Mouse (Mus musculus) right cerebral cortex, adult 18-20 months (tissue): ENCODE measurements around the gene Polr2i.
"Not testable (repeated sequence)": the region's sequence is repeated elsewhere in the genome, so short reads cannot be mapped to it uniquely, and the experiment has no call there.

Experiments used
- DNase-seq: peaks from one replicate; pipeline ENCODE4 v3.0.0; 2022; ENCODE audit warnings: mixed read lengths

The Polr2i gene

GRCm38 (mm10) chr7:30231669-30232454 lies at the start of gene Polr2i, which contains the start of gene Tbcb:
TSS of gene Polr2i (plus strand) at chr7:30231948.
TSS of gene Tbcb (minus strand) at chr7:30232272.
- DNase-seq = peak; percentile 99

DNA sequence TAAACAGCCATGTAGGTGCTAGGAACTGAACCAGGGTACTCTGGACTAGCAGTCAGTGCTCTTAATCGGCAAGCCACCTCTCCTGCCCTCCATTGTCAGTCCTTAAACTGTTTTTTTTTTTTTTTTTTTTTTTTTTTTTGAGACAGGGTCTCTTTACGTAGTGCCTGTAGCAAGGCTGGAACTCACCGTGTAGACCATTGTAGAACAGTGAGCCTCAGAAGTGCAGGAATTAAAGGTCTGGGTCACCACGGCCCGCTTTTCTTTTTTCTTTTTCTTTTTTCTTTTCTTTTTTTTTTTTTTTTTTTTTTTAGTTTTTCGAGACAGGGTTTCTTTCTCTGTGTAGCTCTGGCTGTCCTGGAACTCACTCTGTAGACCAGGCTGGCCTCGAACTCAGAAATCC lies 48.6 kb upstream of the Polr2i start:
- not testable (repeated sequence) for DNase-seq

- DNase-seq = peak; percentile 68
Observed at GRCm38 (mm10) chr7:30183879-30184289, 47.9 kb upstream of the Polr2i start, which contains the start of gene Cox7a1. TSS of gene Cox7a1 (plus strand) at chr7:30184144.

- DNase-seq = no peak
Observed at GRCm38 (mm10) chr7:30184641-30185348, 47.0 kb upstream of the Polr2i start.

DNA sequence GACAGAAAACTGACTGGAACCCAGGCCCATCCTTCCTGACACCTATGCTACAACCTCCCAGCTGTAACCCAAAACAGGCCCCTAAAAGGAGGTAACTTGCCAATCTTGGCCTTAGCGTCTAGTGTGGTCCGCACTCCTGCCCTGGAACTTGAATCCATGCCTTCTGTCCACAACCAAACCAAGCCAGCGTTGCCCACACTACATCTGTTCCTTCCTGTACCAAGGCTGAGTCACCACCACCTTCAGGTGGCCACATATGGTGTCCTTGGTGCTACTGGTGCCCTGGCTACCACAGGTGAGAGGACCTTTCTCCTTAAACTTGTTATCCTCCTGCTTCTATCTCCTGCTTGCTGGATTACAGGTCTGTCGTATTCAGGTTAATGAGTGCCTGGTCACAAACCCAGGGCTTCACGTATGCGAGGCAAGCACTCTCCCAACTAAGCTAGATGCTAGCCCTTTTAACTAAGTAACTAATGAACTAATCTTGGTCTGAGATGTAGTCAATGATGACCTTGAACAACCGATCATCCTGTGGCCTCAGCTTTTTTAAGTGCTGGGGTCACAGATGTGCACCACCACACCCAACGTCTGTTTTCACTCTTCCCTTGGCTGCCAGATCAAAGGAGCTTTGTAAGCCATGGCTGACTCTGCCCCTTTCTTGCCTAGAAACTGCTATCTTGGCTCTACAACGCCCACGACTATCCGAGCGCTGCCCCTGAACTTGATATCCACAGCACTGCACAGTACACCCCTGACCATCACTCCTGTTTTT lies 43.2 kb upstream of the Polr2i start:
- no peak for DNase-seq

- no peak for DNase-seq
Observed at GRCm38 (mm10) chr7:30189116-30189491, 42.6 kb upstream of the Polr2i start.

- no peak for DNase-seq
Observed at GRCm38 (mm10) chr7:30192088-30192487, 39.7 kb upstream of the Polr2i start.

GRCm38 (mm10) chr7:30193013-30193412 lies 38.7 kb upstream of the Polr2i start:
- DNase-seq = no peak

DNA sequence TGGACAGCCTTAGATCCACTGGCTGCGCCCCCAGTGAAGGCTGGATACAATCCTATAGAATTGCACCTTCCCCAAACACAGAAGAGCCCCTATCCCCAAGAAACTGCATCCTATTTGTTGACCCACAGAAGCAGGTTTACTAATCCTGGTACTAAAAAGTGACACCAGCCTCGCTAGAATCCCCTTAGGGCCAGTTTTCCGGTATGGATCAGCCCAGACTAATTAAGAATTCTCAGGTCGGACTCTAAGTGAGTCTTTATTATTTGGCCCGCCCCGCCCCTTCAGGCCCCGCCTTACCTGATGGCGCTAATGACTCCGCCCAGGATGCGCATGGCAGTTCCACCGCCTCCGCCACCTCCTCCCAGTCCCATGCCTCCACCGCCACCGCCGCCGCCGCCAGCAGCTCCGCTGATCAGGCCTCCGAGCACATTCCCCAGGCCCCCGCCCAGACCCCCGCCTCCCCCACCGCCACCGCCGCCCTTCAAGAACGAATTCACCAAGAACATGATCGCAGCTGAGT lies 38.1 kb upstream of the Polr2i start:
- DNase-seq = peak; percentile 72

DNA sequence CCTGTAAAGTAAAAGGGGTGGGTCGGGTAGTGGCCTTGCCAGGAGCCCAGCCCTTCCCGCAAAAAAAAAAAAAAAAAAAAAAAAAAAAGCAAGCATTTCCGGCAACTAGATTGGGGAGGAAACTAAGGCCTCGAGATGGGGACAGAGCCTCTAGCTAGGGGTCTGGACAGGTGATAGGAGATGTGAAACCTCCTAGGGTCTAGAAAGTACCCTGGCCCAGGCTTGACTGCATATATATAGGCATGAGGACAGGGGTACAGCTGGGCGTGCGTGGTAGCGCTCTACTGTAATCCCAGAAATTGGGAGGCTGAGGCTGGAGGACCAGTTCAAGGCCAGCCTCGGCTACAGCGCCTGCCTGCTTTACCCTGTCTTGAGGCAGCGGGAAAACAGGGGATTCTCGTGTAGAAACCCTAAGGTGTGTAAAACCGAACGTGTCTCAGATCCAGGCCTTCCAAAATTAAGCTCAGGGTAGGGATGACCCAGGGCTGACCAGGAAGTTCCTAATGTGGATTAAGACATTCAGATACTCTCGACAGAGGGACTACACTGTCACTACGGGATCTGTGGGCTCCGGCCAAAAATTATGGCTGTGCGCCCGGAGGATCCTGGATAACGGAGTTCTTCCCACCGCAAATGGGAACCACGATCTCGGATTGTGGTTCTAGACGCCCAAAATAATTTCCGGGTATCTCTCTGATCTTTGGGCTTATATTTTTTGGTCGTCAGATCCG lies 37.5 kb upstream of the Polr2i start:
- no peak for DNase-seq

DNA sequence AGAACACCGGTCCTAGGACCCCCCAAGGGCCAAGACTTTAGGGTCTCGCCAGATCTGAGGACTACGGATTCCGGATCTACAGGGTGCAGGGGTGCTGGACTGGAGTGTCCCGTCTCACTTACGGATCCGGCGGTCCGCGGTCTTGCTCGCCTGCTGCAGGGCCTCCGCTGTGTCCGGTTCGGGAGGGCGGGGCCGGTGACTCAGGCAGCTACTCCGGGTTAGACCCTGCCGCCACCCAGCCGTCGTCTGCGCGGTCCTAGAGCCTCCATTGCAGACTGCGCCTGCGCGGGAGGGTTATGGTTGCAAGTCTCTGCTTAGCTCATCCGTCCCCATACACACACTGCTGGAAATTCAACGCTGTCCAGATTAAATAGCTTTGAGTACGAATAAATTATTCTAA lies 36.9 kb upstream of the Polr2i start:
- peak; percentile 97 for DNase-seq

DNA sequence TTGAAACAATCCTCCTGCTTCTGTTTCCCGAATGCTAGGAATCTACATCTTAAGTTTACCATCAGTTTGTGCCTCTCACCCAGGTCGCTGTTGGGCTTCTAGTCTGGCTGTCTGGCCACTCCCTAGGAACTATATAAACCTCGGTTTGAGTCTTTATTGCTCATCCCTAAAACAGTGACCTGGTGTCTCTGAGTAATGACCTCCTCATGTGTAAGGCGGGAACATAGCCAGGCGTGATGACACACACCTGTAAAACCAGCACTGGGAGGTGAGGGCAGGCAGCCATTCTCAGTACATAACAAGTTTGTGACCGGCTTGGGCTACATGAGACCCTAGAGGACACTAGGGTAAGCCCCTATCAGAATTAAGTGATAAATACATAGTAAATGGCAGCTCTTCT lies 36.3 kb upstream of the Polr2i start:
- no peak for DNase-seq

- DNase-seq = no peak
Observed at GRCm38 (mm10) chr7:30196171-30196570, 35.6 kb upstream of the Polr2i start.

- no peak for DNase-seq
Observed at GRCm38 (mm10) chr7:30197592-30198129, 34.1 kb upstream of the Polr2i start.

DNA sequence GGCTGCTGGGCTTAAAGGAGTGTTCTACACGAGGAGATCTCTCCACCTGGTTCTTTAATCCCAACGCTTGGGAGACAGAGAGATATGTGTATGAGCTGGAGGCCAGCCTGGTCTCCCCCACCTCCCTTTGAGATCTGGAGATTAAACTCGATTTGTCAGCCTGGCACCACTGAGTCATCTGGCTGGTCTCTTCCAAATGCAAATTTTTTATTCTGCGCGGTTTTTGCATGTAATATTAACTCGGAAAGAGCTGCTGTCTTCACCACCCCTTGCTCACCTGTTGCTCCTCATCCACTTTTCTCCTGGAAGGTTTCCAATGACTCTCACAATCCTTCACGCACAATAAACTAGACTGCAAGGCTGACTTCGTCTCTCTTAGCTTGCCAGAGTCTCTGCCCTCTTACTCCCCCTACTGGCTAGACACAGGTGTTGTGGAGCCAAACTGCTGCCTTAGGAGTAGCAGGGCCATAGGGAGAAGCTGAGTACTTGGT lies 33.2 kb upstream of the Polr2i start, which contains the start of gene Capns1:
Gene Capns1, minus strand, starts transcription at position 331 of the 491 bp plus-strand sequence.
- DNase-seq = peak; percentile 55

GRCm38 (mm10) chr7:30199498-30200139 lies 32.1 kb upstream of the Polr2i start:
- no peak for DNase-seq

- DNase-seq = no peak
Observed at GRCm38 (mm10) chr7:30200200-30200599, 31.5 kb upstream of the Polr2i start.

GRCm38 (mm10) chr7:30200661-30201060 lies 31.1 kb upstream of the Polr2i start:
- DNase-seq = not testable (repeated sequence)

DNA sequence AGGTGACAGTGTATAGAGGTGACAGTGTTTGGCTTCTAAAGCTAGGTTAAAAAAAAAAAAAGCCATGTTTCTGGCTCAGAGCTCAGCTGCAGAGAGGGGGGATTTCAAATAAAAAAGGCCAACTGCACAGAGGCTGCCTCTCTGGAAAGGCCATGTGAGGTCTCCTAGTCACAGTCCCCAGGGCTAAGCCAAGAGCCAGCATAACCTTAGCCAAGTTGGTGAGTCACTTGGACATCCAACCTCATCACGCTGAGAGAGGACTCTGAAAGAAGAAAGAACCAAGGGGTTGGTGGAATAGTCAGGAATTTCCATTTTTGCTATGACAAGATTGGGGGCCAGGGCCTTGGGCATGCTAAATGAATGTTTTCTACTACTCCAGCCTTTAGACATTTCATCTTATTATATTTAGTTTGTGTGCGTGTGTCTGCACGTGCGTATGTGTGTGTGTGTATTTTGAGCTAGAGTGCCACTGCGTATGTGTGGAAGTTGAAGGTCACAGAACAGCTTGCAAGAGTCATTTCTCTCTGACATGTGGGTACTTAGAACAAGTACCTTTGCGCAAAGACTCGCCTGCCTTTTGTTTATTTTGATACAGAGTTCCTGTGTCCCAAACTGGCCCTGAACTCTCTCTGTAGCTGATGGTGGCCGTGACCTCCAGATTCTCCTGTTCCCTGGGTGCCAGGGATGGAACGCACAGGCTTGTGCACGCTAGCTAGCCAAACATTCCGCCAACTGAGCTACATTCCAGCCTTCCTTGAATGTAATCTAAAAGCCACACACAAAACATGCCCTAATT lies 28.7 kb upstream of the Polr2i start:
- DNase-seq = no peak

GRCm38 (mm10) chr7:30204380-30204779 lies 27.4 kb upstream of the Polr2i start:
- DNase-seq = no peak
